Mouse (Mus musculus): Measurements from ENCODE around the gene Cep55. TPM values are rescaled to one million over a fixed set of nuclear protein-coding genes. Genes with fewer than 3 reads are reported as not detected.

Cep55 gene
- polyA plus RNA-seq, 1 experiment from 2014 or later, result 8.2 TPM

DNA sequence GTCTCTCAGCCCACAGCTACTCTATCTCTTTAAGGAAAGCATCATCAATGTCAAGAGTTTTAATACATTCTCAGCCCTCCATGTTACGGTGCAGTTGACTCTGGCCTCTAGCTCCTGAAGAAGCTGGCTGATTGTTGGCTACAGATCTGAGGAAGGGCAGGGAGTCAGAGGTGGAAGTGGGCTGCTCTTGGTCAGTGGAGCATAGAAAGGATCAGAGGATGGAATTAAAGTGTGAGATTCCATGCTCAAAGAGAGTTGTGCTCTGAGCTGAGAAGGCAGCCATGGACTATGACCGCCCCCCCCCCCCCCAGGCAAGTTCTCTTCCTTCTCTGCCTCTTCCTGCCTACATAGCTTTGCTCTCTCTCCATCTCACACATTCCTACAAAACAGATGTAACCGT is 24.9 kb upstream of the Cep55 start:
- ATAC-seq (ENCODE audit: low FRiP score), result no peak
- Histone ChIP-seq H3K27me3 (peaks cover 6% of the 10 kb centered on the region; the same call in 1 of the 2 replicates), H3K4me3 (no peak overlapping the region), H3K4me2 (no peak overlapping the region), H3K9ac (no peak overlapping the region), H3K36me3 (no peaks in the 10 kb centered on the region), H3K4me1 (replicated peaks) (no peaks in the 10 kb centered on the region), H3K9me3 (no peaks in the 10 kb centered on the region), H3K27ac (no peak overlapping the region)
- WGBS, result 70% methylated on average over 2 of the region's 3 CpGs

DNA sequence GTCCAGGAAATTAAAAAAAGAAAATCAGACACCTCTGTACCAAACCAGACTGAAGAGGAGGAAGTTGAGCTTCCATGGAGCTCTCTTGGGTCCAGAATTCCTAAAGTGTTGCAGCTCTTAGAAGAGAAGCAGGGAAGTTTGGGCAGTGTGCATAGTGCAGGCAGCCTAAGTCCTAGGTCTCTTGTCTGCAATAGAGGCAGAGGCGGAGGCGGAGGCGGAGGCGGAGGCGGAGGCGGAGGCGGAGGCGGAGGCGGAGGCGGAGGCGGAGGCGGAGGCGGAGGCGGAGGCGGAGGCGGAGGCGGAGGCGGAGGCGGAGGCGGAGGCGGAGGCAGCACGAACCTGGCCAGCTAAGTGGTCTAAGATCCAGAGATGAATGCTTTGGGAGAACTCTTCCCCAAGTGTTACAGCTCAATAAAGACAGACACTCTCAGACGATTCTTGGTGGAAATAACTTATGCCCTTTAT is 24.1 kb upstream of the Cep55 start:
- Histone ChIP-seq H3K9ac (no peak overlapping the region), H3K4me2 (peak overlapping the region; percentile 28), H3K9me3 (no peaks in the 10 kb centered on the region), H3K27me3 (peaks cover 6% of the 10 kb centered on the region; the same call in 1 of the 2 replicates), H3K36me3 (no peaks in the 10 kb centered on the region), H3K27ac (no peak overlapping the region), H3K4me1 (replicated peaks) (no peaks in the 10 kb centered on the region), H3K4me3 (no peak overlapping the region)
- 6% methylated on average over 11 of the region's 23 CpGs for WGBS
- ATAC-seq (ENCODE audit: low FRiP score), result 0 out of 2 replicates have a peak, but pooled peaks have one; percentile 64

DNA sequence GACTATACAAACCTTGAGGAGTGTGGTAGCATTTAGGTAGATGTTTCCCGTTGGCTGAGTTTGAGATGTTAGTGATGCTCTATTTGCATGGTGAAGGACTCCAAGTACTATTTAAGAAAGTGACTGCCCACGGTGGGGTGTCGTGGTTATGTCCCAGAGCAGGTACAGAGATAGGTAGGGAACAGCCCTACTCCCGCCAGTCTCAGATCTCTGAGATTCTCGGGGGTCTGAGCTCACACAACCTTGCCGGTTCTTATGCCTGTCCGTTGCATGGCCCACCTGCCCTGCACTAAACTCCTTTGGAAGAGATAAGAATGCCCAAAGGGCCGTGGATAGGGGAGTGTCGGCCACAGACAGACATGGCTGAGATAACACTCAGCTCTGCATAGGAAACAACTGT is 23.7 kb upstream of the Cep55 start:
- ATAC-seq (ENCODE audit: low FRiP score), result peak; percentile 34
- H3K4me2 ChIP-seq, result peak overlapping the region; percentile 28
- peaks cover 6% of the 10 kb centered on the region; the same call in 1 of the 2 replicates for H3K27me3 ChIP-seq
- no peaks in the 10 kb centered on the region for H3K9me3 ChIP-seq
- H3K4me3 ChIP-seq, result no peak overlapping the region
- 79% methylated on average over 9 of the region's 9 CpGs for WGBS
- H3K4me1 ChIP-seq (replicated peaks), result no peaks in the 10 kb centered on the region
- no peak overlapping the region for H3K27ac ChIP-seq
- no peaks in the 10 kb centered on the region for H3K36me3 ChIP-seq
- H3K9ac ChIP-seq, result no peak overlapping the region

DNA sequence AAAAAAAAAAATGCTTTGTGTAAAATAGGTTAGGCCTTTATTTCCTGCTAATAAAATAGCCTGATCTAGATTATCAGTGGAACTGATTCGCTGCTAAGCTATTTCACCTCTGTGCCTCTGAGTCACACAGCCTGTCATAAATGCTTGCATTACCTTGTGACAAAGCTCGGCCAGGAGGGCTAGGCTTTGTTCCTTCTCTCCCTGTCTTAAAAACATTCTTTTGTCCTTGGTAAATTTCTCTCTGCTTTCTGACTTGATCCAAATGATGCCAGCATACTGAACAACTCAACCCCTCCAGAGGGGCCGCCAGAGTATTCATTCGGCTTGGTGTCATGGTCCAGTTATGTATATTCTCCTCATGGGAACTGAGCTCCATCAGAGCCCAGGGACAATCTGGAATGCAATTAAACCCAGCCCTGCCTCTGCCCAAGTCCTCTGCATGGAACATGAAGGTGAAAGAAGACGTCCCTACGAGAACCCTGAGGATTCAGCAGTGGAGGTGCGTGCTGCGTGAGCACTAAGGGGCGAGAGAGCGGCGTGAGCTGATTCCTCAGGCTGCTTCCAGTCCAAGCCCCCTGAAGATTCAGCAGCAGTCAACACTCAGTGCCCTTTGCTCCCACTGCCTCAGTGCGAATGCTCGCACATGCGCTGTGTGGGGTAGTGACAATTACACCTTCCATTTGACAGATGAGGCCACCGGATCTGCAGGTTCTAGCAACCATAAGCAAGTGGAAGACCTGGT is 21.6 kb upstream of the Cep55 start:
- Histone ChIP-seq H3K27me3 (peaks cover 6% of the 10 kb centered on the region; the same call in 1 of the 2 replicates), H3K9me3 (no peaks in the 10 kb centered on the region), H3K4me3 (no peak overlapping the region), H3K9ac (no peak overlapping the region), H3K27ac (no peak overlapping the region), H3K36me3 (no peaks in the 10 kb centered on the region), H3K4me1 (replicated peaks) (no peaks in the 10 kb centered on the region), H3K4me2 (no peak overlapping the region)
- ATAC-seq (ENCODE audit: low FRiP score), result no peak
- 79% methylated on average over 15 of the region's 15 CpGs for WGBS

DNA sequence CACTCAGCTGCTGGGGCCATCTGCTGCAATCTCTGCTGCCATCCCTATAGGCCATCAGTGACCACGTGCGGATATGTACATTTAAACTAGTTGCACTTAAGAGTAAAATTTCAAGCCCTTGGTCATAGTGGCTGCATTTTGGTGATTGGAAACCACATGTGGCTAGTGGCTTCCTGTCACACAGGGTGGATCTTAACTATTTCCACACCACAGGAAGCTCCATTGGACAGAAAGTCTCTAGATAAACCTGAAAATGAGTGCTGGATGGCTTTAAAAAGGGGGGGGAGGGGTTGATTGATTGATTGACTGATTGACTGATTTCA is 21.1 kb upstream of the Cep55 start:
- Histone ChIP-seq H3K36me3 (no peaks in the 10 kb centered on the region), H3K4me3 (no peak overlapping the region), H3K27me3 (peaks cover 6% of the 10 kb centered on the region; the same call in 1 of the 2 replicates), H3K27ac (no peak overlapping the region), H3K9ac (no peak overlapping the region), H3K4me1 (replicated peaks) (no peaks in the 10 kb centered on the region), H3K4me2 (no peak overlapping the region), H3K9me3 (no peaks in the 10 kb centered on the region)
- 88% methylated on average over 2 of the region's 2 CpGs for WGBS
- ATAC-seq (ENCODE audit: low FRiP score), result no peak

DNA sequence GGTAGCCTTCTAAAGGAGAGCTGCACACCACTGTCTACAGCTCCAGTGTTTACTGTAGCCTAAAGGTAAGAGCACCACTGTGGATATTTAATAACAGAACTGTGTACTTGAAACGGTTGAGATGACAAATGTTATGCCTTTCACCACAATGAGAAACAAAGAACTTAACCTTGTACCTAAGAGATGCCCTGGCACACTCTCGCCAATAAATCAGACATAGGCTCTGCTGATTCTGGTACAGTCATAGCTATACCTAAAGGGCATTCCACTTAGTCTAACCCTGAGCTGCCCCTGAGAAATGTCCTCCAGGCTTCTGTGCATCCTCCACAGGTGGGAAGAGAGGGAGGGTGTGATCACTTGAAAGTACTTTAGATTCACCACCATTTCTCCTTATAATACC is 20.1 kb upstream of the Cep55 start:
- H3K4me1 ChIP-seq (replicated peaks), result no peaks in the 10 kb centered on the region
- WGBS, result 87% methylated on average over 2 of the region's 2 CpGs
- H3K27me3 ChIP-seq, result peaks cover 6% of the 10 kb centered on the region; the same call in 1 of the 2 replicates
- H3K4me2 ChIP-seq, result no peak overlapping the region
- H3K9me3 ChIP-seq, result no peaks in the 10 kb centered on the region
- H3K36me3 ChIP-seq, result no peaks in the 10 kb centered on the region
- H3K4me3 ChIP-seq, result no peak overlapping the region
- no peak overlapping the region for H3K27ac ChIP-seq
- no peak overlapping the region for H3K9ac ChIP-seq
- no peak for ATAC-seq (ENCODE audit: low FRiP score)

DNA sequence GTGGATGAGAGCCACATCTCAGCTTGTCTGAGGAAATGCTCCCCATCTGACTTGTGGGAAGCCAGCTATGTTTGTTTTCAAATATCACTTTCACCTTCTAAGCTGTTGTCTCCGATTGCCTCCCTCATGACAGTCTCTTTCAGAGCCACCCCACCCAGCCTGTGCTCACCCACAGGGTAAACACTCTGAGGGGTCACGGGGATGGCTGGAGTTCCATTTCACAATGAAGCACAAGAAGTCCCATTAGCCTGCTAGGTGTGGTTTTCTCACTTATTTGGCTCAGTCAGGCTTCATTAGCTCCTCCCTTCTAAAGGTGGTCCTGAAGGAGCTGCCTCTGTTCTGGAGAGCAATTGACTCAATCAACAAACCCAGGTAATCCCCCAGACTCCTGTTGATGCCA is 19.0 kb upstream of the Cep55 start:
- H3K36me3 ChIP-seq, result no peaks in the 10 kb centered on the region
- H3K9me3 ChIP-seq, result no peaks in the 10 kb centered on the region
- H3K4me1 ChIP-seq (replicated peaks), result no peaks in the 10 kb centered on the region
- no peak overlapping the region for H3K9ac ChIP-seq
- no peak overlapping the region for H3K4me2 ChIP-seq
- WGBS, result 82% methylated on average over 2 of the region's 2 CpGs
- no peak overlapping the region for H3K27ac ChIP-seq
- no peak for ATAC-seq (ENCODE audit: low FRiP score)
- peaks cover 7% of the 10 kb centered on the region for H3K27me3 ChIP-seq
- no peak overlapping the region for H3K4me3 ChIP-seq

DNA sequence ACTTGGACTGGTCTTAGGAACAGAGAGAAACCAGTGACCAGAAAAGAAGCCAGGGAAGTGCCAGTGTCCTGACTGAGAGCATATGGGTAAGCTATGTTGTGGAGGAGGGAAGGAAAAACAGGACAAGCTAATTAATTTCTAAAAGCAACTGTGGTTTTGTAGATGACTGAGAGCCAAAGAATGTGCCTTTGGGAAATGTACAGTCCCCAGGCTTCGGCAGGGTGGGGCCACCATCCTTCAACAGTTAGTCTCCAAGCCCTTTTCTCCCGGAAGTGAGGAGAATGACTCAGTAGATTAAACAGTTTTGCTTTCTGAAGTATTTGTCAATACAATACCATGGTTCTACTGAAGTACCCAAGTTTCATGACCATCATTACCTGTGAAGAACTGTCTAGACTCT is 16.5 kb upstream of the Cep55 start:
- Histone ChIP-seq H3K9ac (no peak overlapping the region), H3K9me3 (no peaks in the 10 kb centered on the region), H3K4me1 (replicated peaks) (peaks cover 11% of the 10 kb centered on the region), H3K4me2 (no peak overlapping the region), H3K27ac (no peak overlapping the region), H3K27me3 (peaks cover 25% of the 10 kb centered on the region), H3K4me3 (no peak overlapping the region), H3K36me3 (no peaks in the 10 kb centered on the region)
- no peak for ATAC-seq (ENCODE audit: low FRiP score)
- WGBS, result 88% methylated on average over 2 of the region's 2 CpGs

DNA sequence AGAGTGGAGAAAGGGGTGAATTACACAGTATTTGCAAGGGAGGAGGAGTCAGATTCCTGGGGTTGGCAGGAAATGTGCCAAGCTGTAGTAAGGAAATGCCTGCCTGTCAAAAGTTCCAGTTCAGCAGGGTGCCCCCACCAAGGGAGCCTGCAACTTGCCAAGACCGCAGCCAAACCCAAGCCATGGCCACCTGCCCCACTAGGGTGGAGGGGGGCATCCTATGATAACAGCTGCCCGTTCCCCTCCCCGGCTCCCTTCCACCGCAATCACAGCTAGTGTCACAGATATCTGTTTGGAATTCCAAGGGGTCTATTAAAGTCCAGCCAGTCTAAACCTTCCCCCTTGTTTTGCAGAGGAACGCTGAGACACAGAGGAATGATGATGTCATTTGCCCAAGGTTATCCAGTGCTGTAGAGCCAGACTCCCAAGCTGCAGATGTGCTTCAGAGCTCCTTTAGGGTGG is 12.5 kb upstream of the Cep55 start:
- ATAC-seq (ENCODE audit: low FRiP score), result no peak
- Histone ChIP-seq H3K36me3 (no peaks in the 10 kb centered on the region), H3K27me3 (peaks cover 43% of the 10 kb centered on the region), H3K4me3 (no peak overlapping the region), H3K27ac (no peak overlapping the region), H3K9me3 (no peaks in the 10 kb centered on the region), H3K9ac (no peak overlapping the region), H3K4me1 (replicated peaks) (peaks cover 18% of the 10 kb centered on the region), H3K4me2 (peak overlapping the region; percentile 19; the same call in 1 of the 2 replicates)
- WGBS, result 46% methylated on average over 5 of the region's 5 CpGs

DNA sequence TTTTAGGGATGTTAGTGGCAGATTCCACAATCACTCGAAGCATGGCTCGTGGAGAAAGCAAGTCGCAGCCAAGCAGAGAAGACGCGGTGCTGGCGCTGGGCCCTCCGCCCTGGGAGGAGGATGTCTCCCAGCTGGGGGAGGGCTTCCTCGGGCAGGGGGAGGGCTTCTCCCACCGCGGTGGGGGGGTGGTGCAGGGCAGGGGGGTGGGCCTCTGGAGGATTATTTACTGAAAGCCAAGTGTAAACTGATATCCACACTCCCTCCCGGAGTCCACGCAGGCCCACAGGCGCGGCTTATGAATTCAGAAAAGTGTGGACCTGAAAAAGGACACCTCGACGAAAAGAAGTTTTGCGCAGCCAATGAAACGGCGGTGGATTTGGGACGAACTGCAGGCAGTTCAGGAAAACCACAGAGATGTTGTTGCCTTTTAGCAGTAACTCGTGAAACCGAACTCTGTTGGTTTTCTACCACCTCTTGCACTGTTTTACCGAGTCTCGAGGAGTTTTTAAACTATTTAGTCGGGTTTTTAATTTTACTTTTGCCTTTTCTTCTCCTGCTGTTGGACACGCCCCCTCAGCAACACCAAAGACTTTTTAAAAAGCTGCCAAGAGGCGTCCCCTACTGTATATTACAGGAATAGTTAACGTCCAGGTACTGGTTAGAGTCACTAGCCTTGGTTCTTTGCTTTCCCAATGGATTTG is 11.4 kb upstream of the Cep55 start, which contains the start of gene Myof:
TSS of gene Myof (minus strand) at position 297 of the 701 bp plus-strand sequence.
- no peaks in the 10 kb centered on the region for H3K36me3 ChIP-seq
- H3K4me1 ChIP-seq (replicated peaks), result peaks cover 18% of the 10 kb centered on the region
- H3K4me2 ChIP-seq, result peak within 1 kb of the TSS; percentile 58
- H3K4me3 ChIP-seq, result peak within 1 kb of the TSS; percentile 35
- H3K27me3 ChIP-seq, result peaks cover 43% of the 10 kb centered on the region
- no peak for ATAC-seq (ENCODE audit: low FRiP score)
- under 1% methylated on average over 28 of the region's 28 CpGs for WGBS
- no peaks in the 10 kb centered on the region for H3K9me3 ChIP-seq
- peak within 1 kb of the TSS; percentile 59; the same call in 1 of the 2 replicates for H3K9ac ChIP-seq
- no peak within 1 kb of the TSS for H3K27ac ChIP-seq

DNA sequence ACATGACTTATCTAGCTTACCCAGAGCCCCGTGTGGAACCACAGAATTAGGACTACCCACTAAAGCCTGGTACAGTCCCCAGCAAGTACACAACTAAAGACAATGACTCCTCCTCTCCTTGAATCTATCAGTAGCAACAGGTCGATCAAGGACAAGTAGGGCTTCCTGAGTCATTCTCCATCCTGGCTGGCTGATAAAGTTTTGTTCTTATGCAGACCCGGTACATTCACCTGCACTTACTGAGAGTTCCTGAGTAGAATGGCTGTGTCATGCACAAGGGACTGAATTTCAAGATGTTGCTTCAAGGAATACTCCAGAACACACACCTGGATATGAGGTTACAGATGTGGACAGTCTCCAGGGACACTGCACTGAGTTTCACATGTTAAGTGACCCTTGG is 9.6 kb upstream of the Cep55 start:
- Histone ChIP-seq H3K4me3 (no peak overlapping the region), H3K27ac (no peak overlapping the region), H3K9ac (no peak overlapping the region), H3K27me3 (peaks cover 43% of the 10 kb centered on the region), H3K4me2 (no peak overlapping the region), H3K4me1 (replicated peaks) (peaks cover 18% of the 10 kb centered on the region), H3K36me3 (no peaks in the 10 kb centered on the region), H3K9me3 (no peaks in the 10 kb centered on the region)
- no peak for ATAC-seq (ENCODE audit: low FRiP score)
- 92% methylated on average over 3 of the region's 3 CpGs for WGBS

DNA sequence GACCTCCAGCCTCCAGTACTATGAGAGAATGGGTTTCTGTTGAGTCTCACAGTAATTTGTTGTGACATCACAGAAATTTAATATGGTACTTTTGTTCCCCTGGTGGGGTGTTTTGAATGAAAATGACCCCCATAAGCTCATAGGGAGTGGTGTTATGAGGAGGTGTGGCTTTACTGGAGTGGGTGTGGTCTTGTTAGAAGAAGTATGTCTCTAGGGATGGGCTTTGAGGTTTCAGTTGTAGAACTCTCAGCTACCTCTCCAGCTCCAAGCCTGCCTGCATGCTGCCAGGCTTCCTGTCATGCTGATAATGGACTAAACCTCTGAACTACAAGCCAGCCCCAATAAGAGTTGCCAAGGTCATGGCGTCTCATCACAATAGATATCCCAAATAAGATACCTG is 5.1 kb upstream of the Cep55 start:
- WGBS, result 89% methylated on average over 1 of the region's 1 CpGs
- H3K36me3 ChIP-seq, result no peaks in the 10 kb centered on the region
- no peak overlapping the region for H3K4me2 ChIP-seq
- H3K27me3 ChIP-seq, result peaks cover 7% of the 10 kb centered on the region; the same call in 1 of the 2 replicates
- ATAC-seq (ENCODE audit: low FRiP score), result no peak
- peaks cover 8% of the 10 kb centered on the region for H3K4me1 ChIP-seq (replicated peaks)
- H3K4me3 ChIP-seq, result no peak overlapping the region
- no peak overlapping the region for H3K9ac ChIP-seq
- no peak overlapping the region for H3K27ac ChIP-seq
- H3K9me3 ChIP-seq, result no peaks in the 10 kb centered on the region

Measured in hindbrain, embryonic 13.5 days (tissue).